ENCODE assay signal across 18 mouse cellular contexts in the genomic region with DNA sequence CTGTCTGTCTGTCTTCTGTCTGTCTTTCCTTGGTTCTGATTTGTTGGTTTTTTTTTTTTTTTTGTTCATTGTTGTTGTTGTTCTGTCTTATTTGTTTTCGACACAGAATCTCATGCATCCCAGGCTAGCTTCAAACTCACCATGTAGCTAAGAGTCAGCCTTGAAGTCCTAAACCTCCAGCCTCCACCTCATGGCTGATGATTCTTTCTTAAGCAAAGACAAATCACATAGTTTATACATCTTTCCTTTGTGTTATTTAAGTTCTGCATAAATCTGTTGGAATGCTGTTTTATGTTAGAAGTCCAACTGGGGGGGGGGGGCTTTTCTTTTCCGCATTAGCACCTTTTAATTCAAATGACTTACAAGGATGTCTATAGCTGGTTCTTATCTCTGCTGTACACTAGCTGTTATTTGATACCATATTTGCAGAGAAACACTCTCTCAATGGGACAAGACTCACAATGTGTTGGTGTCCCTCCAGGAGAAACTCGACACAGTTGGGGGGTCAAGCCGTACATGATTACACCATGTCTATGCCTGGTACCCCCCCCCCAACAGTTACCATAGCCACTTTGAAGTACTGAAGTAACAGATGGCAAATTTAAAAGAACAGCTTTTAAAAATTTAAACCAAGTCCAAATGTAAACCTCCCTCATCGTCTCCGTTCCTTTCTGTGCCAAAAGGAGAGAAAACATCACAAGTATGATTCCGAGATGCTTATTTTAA. TPM values are rescaled to one million over a fixed set of nuclear protein-coding genes. Genes with fewer than 3 reads are reported as not detected.
A peak's percentile ranks its signal among the peaks of the same experiment; 100 is the strongest.
DNase-seq lines count a peak whose midpoint lies in the region; ATAC-seq lines count a peak whose summit lies in the region.
"Had no signal": no experiment of that assay in that cellular context is flagged by ENCODE, and none has a peak within 500 bp of the region (broad histone marks: within the 10 kb centered on the region; RNA-seq: fewer than 3 reads in every experiment).

No protein-coding gene starts in this region.

- no peak overlapping the region for H3K4me3 ChIP-seq in forebrain, embryonic 16.5 days (replicated peaks; ENCODE audit: low read length)
- H3K4me3 ChIP-seq: embryonic facial prominence, embryonic 13.5 days; gastrocnemius, adult 2 months; heart, embryonic 13.5 days; hindbrain, embryonic 15.5 days had no signal

- WGBS in forebrain, embryonic 16.5 days, result 70% methylated on average over 7 of the region's 7 CpGs

- no peaks in the 10 kb centered on the region for H3K4me1 ChIP-seq in forebrain, embryonic 16.5 days (replicated peaks; ENCODE audit: control insufficient read depth, insufficient read depth, low read length)
- H3K4me1 ChIP-seq: embryonic facial prominence, embryonic 13.5 days; heart, embryonic 13.5 days; hindbrain, embryonic 15.5 days had no signal

- no peak overlapping the region for H3K4me2 ChIP-seq in forebrain, embryonic 16.5 days (ENCODE audit: low read length)
- H3K4me2 ChIP-seq: embryonic facial prominence, embryonic 13.5 days; heart, embryonic 13.5 days; hindbrain, embryonic 15.5 days had no signal

- no peak overlapping the region for H3K27ac ChIP-seq in forebrain, embryonic 16.5 days (ENCODE audit: low read length)
- H3K27ac ChIP-seq: embryonic facial prominence, embryonic 13.5 days; gastrocnemius, adult 2 months; heart, embryonic 13.5 days; hindbrain, embryonic 15.5 days had no signal

- no peaks in the 10 kb centered on the region for H3K36me3 ChIP-seq in forebrain, embryonic 16.5 days (ENCODE audit: control insufficient read depth, insufficient read depth)
- H3K36me3 ChIP-seq: embryonic facial prominence, embryonic 13.5 days; heart, embryonic 13.5 days; hindbrain, embryonic 15.5 days had no signal

- H3K9me3 ChIP-seq in forebrain, embryonic 16.5 days (ENCODE audit: control insufficient read depth, low read length), result no peaks in the 10 kb centered on the region
- H3K9me3 ChIP-seq: embryonic facial prominence, embryonic 13.5 days; hindbrain, embryonic 15.5 days had no signal

- peak; percentile 60 for ATAC-seq in frontal cortex, adult (ENCODE audit: low TSS enrichment)
- ATAC-seq in forebrain, embryonic 16.5 days, result peak; percentile 67
- ATAC-seq: intestine, embryonic 16.5 days had no signal

- no peak overlapping the region for H3K9ac ChIP-seq in forebrain, embryonic 16.5 days (replicated peaks; ENCODE audit: low read depth, low read length)
- H3K9ac ChIP-seq: embryonic facial prominence, embryonic 13.5 days; heart, embryonic 13.5 days; hindbrain, embryonic 15.5 days had no signal

- DNase-seq in frontal cortex, postnatal 36 days (ENCODE audit: low spot score in 2 of 2), result no peak
- peak; percentile 32 to 51 for DNase-seq in right cerebral cortex, postnatal 10 days (ENCODE audit: low spot score in 2 of 2)
- DNase-seq in right cerebral cortex, postnatal 25 days, result no peak
- DNase-seq in adrenal gland, postnatal 36 days, result no peak
- DNase-seq in urinary bladder, adult 2 months (ENCODE audit: low spot score), result no peak
- DNase-seq: adrenal gland, adult 8-10 months; cerebellum, adult 18-20 months; cerebellum, adult 9-11 months; cerebellum, postnatal 36 days; gastrocnemius, adult 2 months; gastrocnemius, postnatal 36 days; heart, postnatal 36 days had no signal

- H3K27me3 ChIP-seq in forebrain, embryonic 16.5 days (replicated peaks; ENCODE audit: control insufficient read depth, insufficient read depth, low read length), result no peaks in the 10 kb centered on the region
- H3K27me3 ChIP-seq: embryonic facial prominence, embryonic 13.5 days; heart, embryonic 13.5 days; hindbrain, embryonic 15.5 days had no signal

RNA-seq across cellular contexts. Expression of a gene that starts 20.2 kb away (rescaled TPM):
- 20.6 and 29.6 TPM in 2 replicates for polyA plus RNA-seq in forebrain, embryonic 16.5 days (2015; fragmentation: Nextera tagmentation; extraction: Ambion mirVana)
- 1 to 10 TPM; 2.0 to 2.3 TPM for total RNA-seq in adrenal gland, postnatal 36 days (2021)
- polyA plus RNA-seq in urinary bladder, adult 2 months (2012; rRNA removed), result 1.0 and 1.1 TPM in 2 replicates
- total RNA-seq: gastrocnemius, adult 2 months had no signal

Comparison
In these comparisons a context has a peak if more than half of its experiments do, and no peak if none do; other contexts are left out.
1. DNase-seq: peak in right cerebral cortex, postnatal 10 days (2 of 2); none in frontal cortex, postnatal 36 days (0 of 2), right cerebral cortex, postnatal 25 days (single experiment), adrenal gland, postnatal 36 days (0 of 2) and urinary bladder, adult 2 months (single experiment).
2. RNA of a gene that starts 20.2 kb away (polyA plus RNA-seq): 20.6 to 29.6 TPM in forebrain, embryonic 16.5 days; 1.0 to 1.1 TPM in urinary bladder, adult 2 months; every median in the first group is over 10 times any median in the second.